Mouse (Mus musculus) brain, embryonic 14.5 days (tissue): ENCODE measurements around the gene Gm9821.

Source experiments
- CTCF ChIP-seq: fragments of 200-500 bp; IDR thresholded peaks from 2 replicates; pipeline ENCODE4 v1.5.1; 2012; ENCODE audit warnings: inconsistent platforms, mild to moderate bottlenecking, moderate library complexity, borderline replicate concordance; ENCODE audit not compliant: insufficient read depth, insufficient read length; ENCODE audit errors: extremely low read depth
- POLR2A ChIP-seq: fragments of 200-500 bp; IDR thresholded peaks from 2 replicates; pipeline ENCODE4 v1.6.1; 2012; ENCODE audit warnings: mild to moderate bottlenecking, inconsistent platforms, borderline replicate concordance; ENCODE audit not compliant: poor library complexity, insufficient read depth, insufficient read length, severe bottlenecking; ENCODE audit errors: extremely low read depth

GRCm38 (mm10) chr2:91980830-91981229, 35.3 kb downstream of the Gm9821 start:
- TF ChIP-seq POLR2A (no peak), CTCF (no peak)
